Mouse (Mus musculus): ENCODE measurements at regions not wholly inside any gene's neighbourhood (a gene's known extent, or its start where the extent isn't known, plus 50 kb on each side); places are given as distances from the start of the nearest gene placed in this dataset.

DNA sequence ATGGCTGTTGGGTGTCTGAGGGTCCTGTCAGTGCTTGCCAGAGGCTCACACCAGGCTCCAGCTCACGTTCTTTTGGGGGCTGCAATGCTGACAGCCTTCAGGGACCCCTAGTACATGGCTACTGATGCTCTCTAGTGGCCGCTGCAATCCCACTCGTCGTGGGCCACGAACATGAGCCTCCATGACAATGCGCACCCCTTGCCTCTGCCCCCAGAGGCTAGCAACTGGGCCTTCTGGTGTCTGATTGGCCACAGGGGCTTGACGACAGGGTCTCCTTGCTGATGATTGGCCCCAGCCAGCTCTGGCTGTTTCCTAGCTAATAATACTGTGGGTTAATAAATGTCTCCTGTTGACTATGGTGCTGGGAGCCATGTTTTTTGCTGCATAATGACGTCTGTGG lies 61.1 kb downstream of the Rtl1 start:
- WGBS: 87% methylated on average over 8 of the region's 8 CpGs
- Histone ChIP-seq H3K4me3 (replicated peaks; ENCODE audit: extremely low read depth, low read depth, low read length) (no peak overlapping the region), H3K4me1 (ENCODE audit: control insufficient read depth, insufficient read depth, low read length) (no peaks in the 10 kb centered on the region)
- DNase-seq: no peak
- TF ChIP-seq POLR2A (IDR thresholded peaks at IDR 0.05; ENCODE audit: borderline replicate concordance, extremely low read depth, low read depth, low read length): no peak
- TF ChIP-seq CTCF (IDR thresholded peaks at IDR 0.05; ENCODE audit: insufficient read depth, low read length): no peak

DNA sequence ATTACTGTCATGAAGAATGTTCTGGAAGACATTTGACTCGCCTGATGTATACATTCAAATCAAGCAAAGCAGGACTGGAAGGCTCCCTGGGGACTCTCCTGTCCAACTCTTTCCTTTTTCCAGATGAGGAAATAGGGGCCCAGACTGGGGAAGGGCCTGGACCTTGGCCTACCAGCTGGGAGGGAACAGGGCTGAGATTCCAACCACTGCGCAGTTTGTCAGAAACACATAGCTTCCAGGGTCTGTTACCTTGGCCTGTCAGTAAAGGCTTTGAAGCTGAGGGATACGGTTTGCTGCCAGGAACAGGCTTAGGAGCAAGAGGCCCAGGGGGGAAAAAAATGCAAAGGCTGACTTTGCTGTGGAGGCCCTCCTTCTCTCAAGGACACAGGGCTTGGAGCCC lies 61.5 kb downstream of the Rtl1 start:
- no peak for TF ChIP-seq CTCF (IDR thresholded peaks at IDR 0.05; ENCODE audit: insufficient read depth, low read length)
- no peak for TF ChIP-seq POLR2A (IDR thresholded peaks at IDR 0.05; ENCODE audit: borderline replicate concordance, extremely low read depth, low read depth, low read length)
- Histone ChIP-seq H3K4me1 (ENCODE audit: control insufficient read depth, insufficient read depth, low read length) (no peaks in the 10 kb centered on the region), H3K4me3 (replicated peaks; ENCODE audit: extremely low read depth, low read depth, low read length) (no peak overlapping the region)
- no peak for DNase-seq
- 94% methylated on average over 3 of the region's 3 CpGs for WGBS

DNA sequence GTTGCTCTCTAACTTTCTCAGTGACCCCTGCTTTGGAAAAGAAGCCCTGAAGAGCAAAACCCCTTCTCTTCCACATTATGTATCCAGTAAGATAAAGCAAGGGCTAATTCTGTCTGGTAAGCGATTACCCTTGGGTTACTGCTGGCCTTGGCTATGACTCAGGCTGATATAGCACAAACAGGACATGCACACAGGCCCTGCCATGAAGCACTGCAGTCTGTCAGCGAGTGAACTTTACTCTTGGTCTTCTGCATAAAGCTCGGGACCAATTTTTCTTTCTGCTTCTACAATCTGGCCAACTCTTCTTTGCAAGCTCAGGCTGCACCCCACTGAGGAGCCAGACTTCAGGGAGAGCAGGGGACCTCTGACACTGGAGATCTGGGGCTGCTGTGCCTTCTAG lies 63.6 kb downstream of the Rtl1 start:
- TF ChIP-seq POLR2A (IDR thresholded peaks at IDR 0.05; ENCODE audit: borderline replicate concordance, extremely low read depth, low read depth, low read length) (no peak), CTCF (IDR thresholded peaks at IDR 0.05; ENCODE audit: insufficient read depth, low read length) (no peak)
- Histone ChIP-seq H3K4me1 (ENCODE audit: control insufficient read depth, insufficient read depth, low read length) (no peaks in the 10 kb centered on the region), H3K4me3 (replicated peaks; ENCODE audit: extremely low read depth, low read depth, low read length) (no peak overlapping the region)
- 79% methylated on average over 3 of the region's 3 CpGs for WGBS
- DNase-seq: no peak

DNA sequence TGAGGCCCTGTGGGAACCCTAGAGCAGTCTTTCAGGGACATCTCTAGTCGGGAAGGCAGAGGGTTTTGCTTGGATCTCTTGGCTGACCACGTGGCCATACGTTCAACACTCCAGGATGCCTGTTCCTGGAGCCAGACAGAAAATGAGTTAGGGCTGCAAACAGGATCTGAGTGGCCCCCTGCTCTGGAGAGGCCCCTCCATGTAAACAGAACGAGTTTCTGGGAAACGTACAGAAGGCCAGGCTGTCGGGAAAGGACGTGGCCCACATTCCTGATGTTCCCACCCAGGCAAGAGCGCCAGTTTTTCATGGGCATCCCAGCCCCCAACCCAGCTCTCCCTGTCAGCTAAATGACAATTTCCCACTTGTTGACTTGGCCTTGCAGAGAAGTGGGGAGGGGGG lies 67.7 kb downstream of the Rtl1 start:
- H3K4me1 ChIP-seq (ENCODE audit: control insufficient read depth, insufficient read depth, low read length): no peaks in the 10 kb centered on the region
- DNase-seq: no peak
- WGBS: 41% methylated on average over 8 of the region's 8 CpGs
- TF ChIP-seq CTCF (IDR thresholded peaks at IDR 0.05; ENCODE audit: insufficient read depth, low read length) (no peak), POLR2A (IDR thresholded peaks at IDR 0.05; ENCODE audit: borderline replicate concordance, extremely low read depth, low read depth, low read length) (no peak)
- no peak overlapping the region for H3K4me3 ChIP-seq (replicated peaks; ENCODE audit: extremely low read depth, low read depth, low read length)

DNA sequence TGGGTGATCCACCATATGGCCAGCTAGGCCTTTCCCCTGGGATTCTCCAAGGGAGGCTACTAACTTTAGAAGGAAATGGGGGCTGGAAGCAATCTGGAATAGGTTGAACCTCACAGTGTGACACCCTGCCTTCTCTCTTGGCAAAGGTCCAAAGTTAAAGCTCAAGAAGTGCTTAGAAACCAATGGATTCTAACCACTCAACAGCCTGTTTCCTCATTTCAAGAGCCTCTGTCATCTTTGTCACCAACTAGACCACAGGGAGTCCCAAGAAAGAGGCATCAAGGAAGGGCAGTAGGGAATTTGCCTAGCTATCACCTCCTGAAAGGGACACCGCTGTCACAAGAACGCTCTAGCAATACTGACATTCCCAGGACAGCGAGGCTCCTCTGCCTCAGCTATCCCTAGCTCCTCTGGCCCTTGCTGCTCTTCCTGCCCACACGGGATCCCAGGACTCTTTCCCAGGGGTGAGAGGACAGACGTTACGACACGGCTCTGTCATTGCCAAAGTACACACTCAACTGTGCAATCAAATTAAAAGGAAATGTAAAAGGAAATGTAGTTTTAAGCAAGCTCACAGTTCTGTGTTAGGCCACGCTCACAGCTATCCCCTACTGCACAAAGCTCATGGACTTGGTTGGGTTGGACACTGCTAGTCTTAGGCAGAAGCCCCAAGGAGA lies 68.6 kb downstream of the Rtl1 start:
- whole genome bisulfite sequencing: 56% methylated on average over 8 of the region's 8 CpGs
- DNase-seq: peak; percentile 15

DNA sequence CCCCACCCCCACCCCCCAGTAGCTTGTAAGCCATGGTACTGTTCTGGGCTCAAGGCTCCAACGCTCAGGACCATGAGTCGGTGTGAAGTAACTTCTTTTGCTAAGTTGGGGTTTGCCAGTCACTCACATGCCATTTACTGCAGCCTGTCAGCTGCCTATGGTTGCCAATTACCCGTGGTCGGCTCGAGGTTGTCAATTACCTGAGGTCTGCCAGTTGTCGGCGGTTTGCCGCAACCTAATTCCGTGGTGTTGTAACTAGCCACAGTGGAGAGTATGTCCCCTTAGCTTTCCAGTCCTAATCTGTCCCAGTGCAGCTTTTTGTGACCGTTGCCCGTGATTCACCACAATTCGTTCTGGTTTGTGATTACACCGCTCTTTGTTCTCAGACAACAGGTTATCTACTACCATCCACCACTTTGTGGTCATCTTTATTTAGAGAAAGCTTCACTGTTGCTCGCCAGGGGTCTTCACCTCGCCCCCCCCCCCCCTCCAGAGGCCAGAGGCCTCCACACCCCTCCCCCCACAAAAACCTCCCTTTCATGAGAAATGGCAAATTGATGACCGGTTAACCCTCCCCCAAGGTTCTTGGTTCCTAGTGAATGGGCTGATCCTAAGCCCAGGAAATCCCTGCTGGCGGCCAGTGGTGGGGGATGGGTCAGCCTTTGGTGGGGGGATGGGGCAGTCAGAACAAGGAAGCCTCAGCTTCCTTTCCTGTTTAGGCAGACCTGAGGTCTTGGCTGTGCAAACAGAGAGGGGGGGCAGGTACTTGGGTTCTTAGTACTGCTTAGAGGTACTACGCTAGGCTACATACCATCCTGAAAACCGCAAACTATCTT lies 69.7 kb downstream of the Rtl1 start:
- no peak for DNase-seq
- 69% methylated on average over 19 of the region's 19 CpGs for WGBS
- Histone ChIP-seq H3K4me3 (replicated peaks; ENCODE audit: extremely low read depth, low read depth, low read length) (no peak overlapping the region), H3K4me1 (ENCODE audit: control insufficient read depth, insufficient read depth, low read length) (no peaks in the 10 kb centered on the region)
- TF ChIP-seq CTCF (IDR thresholded peaks at IDR 0.05; ENCODE audit: insufficient read depth, low read length) (no peak), POLR2A (IDR thresholded peaks at IDR 0.05; ENCODE audit: borderline replicate concordance, extremely low read depth, low read depth, low read length) (no peak)

More for the DNA sequence above, 68.6 kb downstream of the Rtl1 start:
- no peak for TF ChIP-seq CTCF (IDR thresholded peaks at IDR 0.05; ENCODE audit: insufficient read depth, low read length)
- TF ChIP-seq POLR2A (IDR thresholded peaks at IDR 0.05; ENCODE audit: borderline replicate concordance, extremely low read depth, low read depth, low read length): no peak
- H3K4me3 ChIP-seq (replicated peaks; ENCODE audit: extremely low read depth, low read depth, low read length): no peak overlapping the region
- H3K4me1 ChIP-seq (ENCODE audit: control insufficient read depth, insufficient read depth, low read length): no peaks in the 10 kb centered on the region

DNA sequence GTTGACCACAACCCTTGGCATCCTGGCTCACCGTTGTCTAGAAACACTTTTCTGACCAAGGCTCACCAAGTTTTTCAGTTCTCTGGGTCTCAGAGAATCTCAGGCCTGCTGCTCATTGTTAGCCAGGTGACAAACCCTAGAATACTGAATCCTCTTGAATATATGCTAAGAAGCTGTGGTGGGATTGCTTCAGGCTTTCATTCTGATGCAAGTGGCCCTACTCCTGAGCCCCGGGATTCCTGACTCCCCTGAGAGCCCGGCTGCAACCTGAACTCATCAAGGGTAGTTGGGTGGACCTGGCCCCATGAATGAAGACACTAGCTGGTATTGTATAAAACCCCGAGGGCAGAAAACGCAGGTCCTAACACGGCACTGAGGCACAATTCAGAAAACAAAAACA lies 70.6 kb downstream of the Rtl1 start:
- DNase-seq: no peak
- no peak for TF ChIP-seq POLR2A (IDR thresholded peaks at IDR 0.05; ENCODE audit: borderline replicate concordance, extremely low read depth, low read depth, low read length)
- TF ChIP-seq CTCF (IDR thresholded peaks at IDR 0.05; ENCODE audit: insufficient read depth, low read length): no peak
- WGBS: 86% methylated on average over 6 of the region's 6 CpGs
- Histone ChIP-seq H3K4me3 (replicated peaks; ENCODE audit: extremely low read depth, low read depth, low read length) (no peak overlapping the region), H3K4me1 (ENCODE audit: control insufficient read depth, insufficient read depth, low read length) (no peaks in the 10 kb centered on the region)

DNA sequence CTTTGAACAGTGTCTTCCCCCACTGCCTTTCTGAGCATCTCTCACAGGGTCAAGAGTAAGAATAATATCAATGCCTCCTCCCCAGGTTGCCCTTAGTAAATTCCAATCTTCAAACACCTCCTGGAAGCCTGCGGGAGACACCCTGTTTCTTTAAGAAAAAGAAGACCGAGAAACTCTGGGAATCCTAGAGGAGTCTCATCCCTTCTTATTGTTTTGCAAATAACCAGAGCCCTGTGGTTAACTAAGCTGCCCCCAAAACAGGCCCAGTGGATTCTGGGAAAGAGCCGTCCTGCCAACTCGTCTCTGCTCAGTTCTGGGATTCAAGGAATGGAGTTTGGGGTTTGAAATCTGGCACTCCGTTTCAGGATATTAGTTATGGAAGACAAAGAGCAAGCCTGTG lies 71.2 kb downstream of the Rtl1 start:
- TF ChIP-seq CTCF (IDR thresholded peaks at IDR 0.05; ENCODE audit: insufficient read depth, low read length) (no peak), POLR2A (IDR thresholded peaks at IDR 0.05; ENCODE audit: borderline replicate concordance, extremely low read depth, low read depth, low read length) (no peak)
- no peak for DNase-seq
- H3K4me1 ChIP-seq (ENCODE audit: control insufficient read depth, insufficient read depth, low read length): no peaks in the 10 kb centered on the region
- 80% methylated on average over 5 of the region's 5 CpGs for WGBS
- no peak overlapping the region for H3K4me3 ChIP-seq (replicated peaks; ENCODE audit: extremely low read depth, low read depth, low read length)

DNA sequence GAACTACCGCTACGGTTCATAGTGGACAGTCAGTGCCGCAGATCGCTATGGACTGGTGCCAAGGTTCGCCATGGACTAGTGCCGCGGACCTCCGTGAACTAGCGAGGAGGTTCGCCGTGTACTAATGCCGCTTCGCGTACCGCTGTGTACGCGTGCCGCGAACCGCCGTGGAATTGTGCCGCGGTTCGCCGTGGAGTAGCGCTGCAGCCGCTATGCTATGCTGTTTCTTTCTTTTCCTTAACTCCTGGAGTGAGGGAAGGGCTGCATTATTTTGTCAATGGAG lies 71.9 kb downstream of the Rtl1 start:
- Histone ChIP-seq H3K4me1 (ENCODE audit: control insufficient read depth, insufficient read depth, low read length) (no peaks in the 10 kb centered on the region), H3K4me3 (replicated peaks; ENCODE audit: extremely low read depth, low read depth, low read length) (no peak overlapping the region)
- DNase-seq: no peak
- TF ChIP-seq CTCF (IDR thresholded peaks at IDR 0.05; ENCODE audit: insufficient read depth, low read length): no peak
- TF ChIP-seq POLR2A (IDR thresholded peaks at IDR 0.05; ENCODE audit: borderline replicate concordance, extremely low read depth, low read depth, low read length): no peak
- WGBS: 54% methylated on average over 27 of the region's 27 CpGs

Data from lung, adult 2 months (tissue).